Comparison of ENCODE assay signal across 27 mouse cellular contexts in genomic region chr7:131546423-131546822, GRCm38 (mm10). TPM values are rescaled to one million over a fixed set of nuclear protein-coding genes. Genes with fewer than 3 reads are reported as not detected.
DNase-seq lines count a peak whose midpoint lies in the region; ATAC-seq and TF ChIP-seq lines count a peak whose summit lies in the region.
"Had no signal": no experiment of that assay in that cellular context is flagged by ENCODE, and none has a peak within 500 bp of the region (broad histone marks: within the 10 kb centered on the region; RNA-seq: fewer than 3 reads in every experiment).

No protein-coding gene starts in this region.

- no peak overlapping the region for H3K4me2 ChIP-seq in intestine, embryonic 14.5 days (ENCODE audit: low read length)
- no peak overlapping the region for H3K4me2 ChIP-seq in intestine, postnatal 0 days (replicated peaks; ENCODE audit: low read depth)
- H3K4me2 ChIP-seq in hindbrain, embryonic 12.5 days (replicated peaks): peak overlapping the region; percentile 11; the same call in 1 of the 2 replicates
- H3K4me2 ChIP-seq in hindbrain, embryonic 14.5 days (replicated peaks): no peak overlapping the region
- H3K4me2 ChIP-seq: heart, embryonic 13.5 days; limb, embryonic 13.5 days; liver, embryonic 11.5 days; lung, embryonic 15.5 days; midbrain, embryonic 13.5 days had no signal

- peaks cover 98% of the 10 kb centered on the region for H3K27me3 ChIP-seq in intestine, embryonic 14.5 days (replicated peaks; ENCODE audit: control insufficient read depth, insufficient read depth, low read length)
- peaks cover 96% of the 10 kb centered on the region for H3K27me3 ChIP-seq in intestine, postnatal 0 days (replicated peaks; ENCODE audit: control insufficient read depth, insufficient read depth, low read length)
- peaks cover 98% of the 10 kb centered on the region for H3K27me3 ChIP-seq in hindbrain, embryonic 12.5 days
- peaks cover 94% of the 10 kb centered on the region for H3K27me3 ChIP-seq in hindbrain, embryonic 14.5 days (ENCODE audit: control insufficient read depth, insufficient read depth, low read length)
- peaks cover 29% of the 10 kb centered on the region; the same call in 1 of the 2 replicates for H3K27me3 ChIP-seq in cerebellum, adult 2 months (ENCODE audit: control insufficient read depth, insufficient read depth, low read length)

- no peak for ATAC-seq in intestine, embryonic 14.5 days (replicated peaks; ENCODE audit: low FRiP score, low TSS enrichment, low read depth)
- ATAC-seq in intestine, postnatal 0 days: no peak
- ATAC-seq in hindbrain, embryonic 12.5 days (ENCODE audit: low FRiP score): no peak
- no peak for ATAC-seq in hindbrain, embryonic 14.5 days (ENCODE audit: low FRiP score)
- ATAC-seq: forebrain, embryonic 16.5 days; intestine, embryonic 16.5 days; midbrain, embryonic 13.5 days had no signal

- peaks cover 5% of the 10 kb centered on the region; the same call in 1 of the 2 replicates for H3K4me1 ChIP-seq in intestine, embryonic 14.5 days (replicated peaks; ENCODE audit: control insufficient read depth, insufficient read depth, low read length)
- H3K4me1 ChIP-seq in intestine, postnatal 0 days (replicated peaks; ENCODE audit: control insufficient read depth, insufficient read depth, low read length): 0 out of 2 replicates have a peak, but pooled peaks cover 6% of the 10 kb centered on the region
- H3K4me1 ChIP-seq in hindbrain, embryonic 12.5 days: peaks cover 27% of the 10 kb centered on the region
- peaks cover 9% of the 10 kb centered on the region for H3K4me1 ChIP-seq in hindbrain, embryonic 14.5 days (replicated peaks; ENCODE audit: control insufficient read depth, insufficient read depth, low read length)
- H3K4me1 ChIP-seq in cerebellum, adult 2 months (ENCODE audit: control insufficient read depth, insufficient read depth, low read length): no peaks in the 10 kb centered on the region

- DNase-seq in intestine, embryonic 14.5 days (ENCODE audit: low spot score): peak; percentile 60
- no peak for DNase-seq in hindbrain, embryonic 14.5 days (ENCODE audit: low spot score)
- DNase-seq in retina, embryonic 14.5 days (ENCODE audit: low spot score): peak; percentile 27
- no peak for DNase-seq in spleen, adult 18-20 months
- no peak for DNase-seq in cerebellum, adult 2 months
- DNase-seq: adrenal gland, postnatal 36 days; cerebellum, adult 18-20 months; heart, adult 2 months; heart, postnatal 10 days; kidney, adult 9 months; kidney, postnatal 10 days; lung, postnatal 36 days; right cerebral cortex, postnatal 14 days; thymus, postnatal 14 days had no signal

- H3K4me3 ChIP-seq in intestine, embryonic 14.5 days (ENCODE audit: low read depth, low read length): no peak overlapping the region
- no peak overlapping the region for H3K4me3 ChIP-seq in intestine, postnatal 0 days (ENCODE audit: low read depth, low read length)
- peak overlapping the region; percentile 2; the same call in 1 of the 2 replicates for H3K4me3 ChIP-seq in hindbrain, embryonic 12.5 days
- H3K4me3 ChIP-seq in hindbrain, embryonic 14.5 days (replicated peaks; ENCODE audit: low read length): 0 out of 2 replicates have a peak overlapping the region, but pooled peaks have one; percentile 2
- no peak overlapping the region for H3K4me3 ChIP-seq in cerebellum, adult 2 months (replicated peaks; ENCODE audit: insufficient read depth, low read depth, low read length)
- H3K4me3 ChIP-seq: erythroblast, embryonic 14.5 days; heart, adult 2 months; heart, embryonic 13.5 days; limb, embryonic 13.5 days; lung, embryonic 15.5 days; midbrain, embryonic 13.5 days had no signal

- no peak for TF ChIP-seq POLR2A in cerebellum, adult 2 months (IDR thresholded peaks at IDR 0.05; ENCODE audit: borderline replicate concordance, insufficient read depth, low read length)

- no peaks in the 10 kb centered on the region for H3K9me3 ChIP-seq in intestine, embryonic 14.5 days (ENCODE audit: control insufficient read depth, low read length)
- H3K9me3 ChIP-seq in intestine, postnatal 0 days (ENCODE audit: control insufficient read depth): no peaks in the 10 kb centered on the region
- H3K9me3 ChIP-seq in hindbrain, embryonic 12.5 days (replicated peaks): no peaks in the 10 kb centered on the region
- H3K9me3 ChIP-seq in hindbrain, embryonic 14.5 days (ENCODE audit: control insufficient read depth, low read length): no peaks in the 10 kb centered on the region
- H3K9me3 ChIP-seq: heart, embryonic 13.5 days; limb, embryonic 13.5 days; lung, embryonic 15.5 days; midbrain, embryonic 13.5 days had no signal

- 2% methylated on average over 2 of the region's 2 CpGs for WGBS in intestine, embryonic 14.5 days
- 2% methylated on average over 2 of the region's 2 CpGs for WGBS in intestine, postnatal 0 days
- 3% methylated on average over 2 of the region's 2 CpGs for WGBS in hindbrain, embryonic 12.5 days
- 6% methylated on average over 2 of the region's 2 CpGs for WGBS in hindbrain, embryonic 14.5 days
- 7% methylated on average over 2 of the region's 2 CpGs for WGBS in cerebellum, adult 2 months

- H3K27ac ChIP-seq in intestine, embryonic 14.5 days (ENCODE audit: low read depth): no peak overlapping the region
- H3K27ac ChIP-seq in intestine, postnatal 0 days (ENCODE audit: low read depth, low read length): no peak overlapping the region
- H3K27ac ChIP-seq in hindbrain, embryonic 12.5 days: 0 out of 2 replicates have a peak overlapping the region, but pooled peaks have one; percentile 8
- no peak overlapping the region for H3K27ac ChIP-seq in hindbrain, embryonic 14.5 days
- no peak overlapping the region for H3K27ac ChIP-seq in cerebellum, adult 2 months (ENCODE audit: insufficient read depth, low read length)
- H3K27ac ChIP-seq: heart, adult 2 months; heart, embryonic 13.5 days; limb, embryonic 13.5 days; lung, embryonic 15.5 days; midbrain, embryonic 13.5 days had no signal

- H3K36me3 ChIP-seq in intestine, embryonic 14.5 days (ENCODE audit: control insufficient read depth, insufficient read depth, low read length): no peaks in the 10 kb centered on the region
- H3K36me3 ChIP-seq in intestine, postnatal 0 days (ENCODE audit: control insufficient read depth, insufficient read depth): no peaks in the 10 kb centered on the region
- no peaks in the 10 kb centered on the region for H3K36me3 ChIP-seq in hindbrain, embryonic 12.5 days
- no peaks in the 10 kb centered on the region for H3K36me3 ChIP-seq in hindbrain, embryonic 14.5 days (replicated peaks; ENCODE audit: control insufficient read depth, insufficient read depth)
- H3K36me3 ChIP-seq: heart, embryonic 13.5 days; limb, embryonic 13.5 days; lung, embryonic 15.5 days; midbrain, embryonic 13.5 days had no signal

- no peak for TF ChIP-seq CTCF in intestine, postnatal 0 days (IDR thresholded peaks at IDR 0.05; ENCODE audit: low read depth)
- no peak for TF ChIP-seq CTCF in cerebellum, adult 2 months (IDR thresholded peaks at IDR 0.05; ENCODE audit: borderline replicate concordance, insufficient read depth, low read depth, low read length)

- H3K9ac ChIP-seq in intestine, embryonic 14.5 days (ENCODE audit: low read length): no peak overlapping the region
- no peak overlapping the region for H3K9ac ChIP-seq in intestine, postnatal 0 days (ENCODE audit: low read depth, low read length)
- H3K9ac ChIP-seq in hindbrain, embryonic 12.5 days: no peak overlapping the region
- no peak overlapping the region for H3K9ac ChIP-seq in hindbrain, embryonic 14.5 days
- H3K9ac ChIP-seq: heart, embryonic 13.5 days; limb, embryonic 13.5 days; lung, embryonic 15.5 days; midbrain, embryonic 13.5 days had no signal

RNA-seq across cellular contexts. Expression of gene Hmx2, which starts 2.1 kb away (rescaled TPM):
- 1.6 and 1.8 TPM in 2 replicates for polyA plus RNA-seq in intestine, embryonic 14.5 days (2014; fragmentation: Nextera tagmentation; extraction: Ambion mirVana)
- 0.55 and 0.56 TPM in 2 replicates for polyA plus RNA-seq in intestine, postnatal 0 days (2015; fragmentation: Nextera tagmentation; extraction: Ambion mirVana)
- 3.5 and 3.9 TPM in 2 replicates for polyA plus RNA-seq in hindbrain, embryonic 12.5 days (2016; fragmentation: Nextera tagmentation; extraction: Ambion mirVana)
- polyA plus RNA-seq in hindbrain, embryonic 14.5 days (2014; fragmentation: Nextera tagmentation; extraction: Ambion mirVana): 1.3 and 1.9 TPM in 2 replicates
- 0.06 TPM in 1 of 2 replicates, not detected in the other for polyA plus RNA-seq in cerebellum, adult 2 months (2012; rRNA removed)
- polyA plus RNA-seq: cortical plate, adult 2 months; erythroblast, embryonic 14.5 days; heart, adult 2 months; heart, embryonic 13.5 days; limb, embryonic 13.5 days; liver, embryonic 11.5 days; liver, embryonic 16.5 days; lung, embryonic 15.5 days; urinary bladder, adult 2 months had no signal

RNA-seq across cellular contexts. Expression of gene Hmx3, which starts 3.8 kb away (rescaled TPM):
- polyA plus RNA-seq in intestine, embryonic 14.5 days (2014; fragmentation: Nextera tagmentation; extraction: Ambion mirVana): 0.73 and 1.4 TPM in 2 replicates
- polyA plus RNA-seq in intestine, postnatal 0 days (2015; fragmentation: Nextera tagmentation; extraction: Ambion mirVana): 0.91 and 1.4 TPM in 2 replicates
- 2.2 and 4.1 TPM in 2 replicates for polyA plus RNA-seq in hindbrain, embryonic 12.5 days (2016; fragmentation: Nextera tagmentation; extraction: Ambion mirVana)
- 1.5 and 1.8 TPM in 2 replicates for polyA plus RNA-seq in hindbrain, embryonic 14.5 days (2014; fragmentation: Nextera tagmentation; extraction: Ambion mirVana)
- 0.32 and 0.43 TPM in 2 replicates for polyA plus RNA-seq in cerebellum, adult 2 months (2012; rRNA removed)
- polyA plus RNA-seq: cortical plate, adult 2 months; erythroblast, embryonic 14.5 days; heart, adult 2 months; heart, embryonic 13.5 days; limb, embryonic 13.5 days; liver, embryonic 11.5 days; liver, embryonic 16.5 days; lung, embryonic 15.5 days; urinary bladder, adult 2 months had no signal

RNA-seq across cellular contexts. Expression of gene Bub3, which starts 13.6 kb away (rescaled TPM):
- polyA plus RNA-seq in intestine, embryonic 14.5 days (2014; fragmentation: Nextera tagmentation; extraction: Ambion mirVana): 235 TPM in 2 replicates
- polyA plus RNA-seq in intestine, postnatal 0 days (2015; fragmentation: Nextera tagmentation; extraction: Ambion mirVana): 72.3 and 74.7 TPM in 2 replicates
- polyA plus RNA-seq in hindbrain, embryonic 12.5 days (2016; fragmentation: Nextera tagmentation; extraction: Ambion mirVana): 217 and 220 TPM in 2 replicates
- polyA plus RNA-seq in hindbrain, embryonic 14.5 days (2014; fragmentation: Nextera tagmentation; extraction: Ambion mirVana): 157 and 158 TPM in 2 replicates
- polyA plus RNA-seq in cerebellum, adult 2 months (2012; rRNA removed): 105 and 108 TPM in 2 replicates

Comparison
In these comparisons a context has a peak if more than half of its experiments do, and no peak if none do; other contexts are left out.
1. DNase-seq: peak in intestine, embryonic 14.5 days (single experiment) and retina, embryonic 14.5 days (single experiment); none in hindbrain, embryonic 14.5 days (single experiment), spleen, adult 18-20 months (0 of 2) and cerebellum, adult 2 months (0 of 2).
2. H3K4me3 ChIP-seq: peak in hindbrain, embryonic 12.5 days (single experiment) and hindbrain, embryonic 14.5 days (single experiment); none in intestine, embryonic 14.5 days (single experiment), intestine, postnatal 0 days (single experiment) and cerebellum, adult 2 months (single experiment).